Mouse (Mus musculus) midbrain, postnatal 0 days (tissue): ENCODE data around the gene Cadm1. TPM values are rescaled to one million over a fixed set of nuclear protein-coding genes. Genes with fewer than 3 reads are reported as not detected.
A peak's percentile ranks its signal among the peaks of the same experiment; 100 is the strongest.

ENCODE experiments used
- ATAC-seq: fragments of 200-750 bp; cut with Nextera tagmentation; 2 replicates; pipeline ENCODE4 v1.8.0; 2017; ENCODE audit warnings: moderate number of reproducible peaks, mild to moderate bottlenecking, moderate TSS enrichment, moderate library complexity; ENCODE audit not compliant: low FRiP score
- DNase-seq: peaks from one replicate; pipeline ENCODE4 v3.0.0-alpha.2; 2015; ENCODE audit warnings: low spot score
- H3K27ac ChIP-seq: fragments of 300-500 bp; sonication (generic); 2 replicates; pipeline ENCODE4 v1.5.1; 2014; ENCODE audit warnings: low read depth, mild to moderate bottlenecking, low read length, mixed read lengths
- H3K27me3 ChIP-seq: fragments of 300-500 bp; sonication (generic); 2 replicates; pipeline ENCODE4 v1.6.1; 2014; ENCODE audit warnings: low read length, control low read depth, mixed read lengths; ENCODE audit not compliant: insufficient read depth
- H3K36me3 ChIP-seq: fragments of 300-500 bp; sonication (generic); 2 replicates; pipeline ENCODE4 v1.6.1; 2014; ENCODE audit warnings: low read length, control low read depth, mixed read lengths; ENCODE audit not compliant: insufficient read depth
- H3K4me1 ChIP-seq: fragments of 300-500 bp; sonication (generic); 2 replicates; pipeline ENCODE4 v1.6.1; 2014; ENCODE audit warnings: mild to moderate bottlenecking, control low read depth, antibody characterized with exemption, low read length, mixed read lengths; ENCODE audit not compliant: insufficient read depth
- H3K4me2 ChIP-seq: fragments of 300-500 bp; sonication (generic); 2 replicates; pipeline ENCODE4 v1.6.1; 2014; ENCODE audit warnings: low read depth, mild to moderate bottlenecking, low read length, mixed read lengths; ENCODE audit not compliant: poor library complexity, severe bottlenecking
- H3K4me3 ChIP-seq: fragments of 300-500 bp; sonication (generic); 2 replicates; pipeline ENCODE4 v1.5.1; 2014; ENCODE audit warnings: low read depth, mild to moderate bottlenecking, low read length, moderate library complexity
- H3K9ac ChIP-seq: fragments of 300-500 bp; sonication (generic); replicated peaks from 2 replicates; pipeline ENCODE4 v1.6.1; 2014; ENCODE audit warnings: mild to moderate bottlenecking, low read length, moderate library complexity, mixed read lengths; ENCODE audit not compliant: poor library complexity, severe bottlenecking
- H3K9me3 ChIP-seq: fragments of 300-500 bp; sonication (generic); 2 replicates; pipeline ENCODE4 v1.6.1; 2016; ENCODE audit warnings: low read length, control low read depth
- CTCF ChIP-seq: IDR thresholded peaks from 2 replicates; pipeline ENCODE4 v1.5.1; 2016; ENCODE audit warnings: antibody characterized with exemption, mild to moderate bottlenecking
- WGBS: fragments of 180-500 bp; shearing (Covaris S2); extraction: QIAGEN DNeasy Blood & Tissue Kit; methylation state at CpG from one replicate; pipeline ENCODE4 v1.1.7; 2014; 5-methylcytosine and 5-hydroxymethylcytosine counted together
- polyA plus RNA-seq: library from polyadenylated mRNA; unstranded; fragments of >200 nt; fragmentation: Nextera tagmentation; extraction: Ambion mirVana; gene quantifications from 2 replicates; pipeline ENCODE4 v1.2.1, GENCODE M21; 2015
- total RNA-seq: library from RNA; depleted of rRNA; stranded (reverse); fragments of >200 nt; gene quantifications from 2 replicates; pipeline ENCODE4 v1.2.3, GENCODE M21; 2014

Gene Cadm1
- total and polyA plus RNA-seq, 2 experiments from 2014 or later, result 200 to 367 TPM

GRCm38 (mm10) chr9:47757798-47758197 lies 227.8 kb downstream of the Cadm1 start:
- no peaks in the 10 kb centered on the region for H3K36me3 ChIP-seq
- H3K4me1 ChIP-seq, result peaks cover 4% of the 10 kb centered on the region; the same call in 1 of the 2 replicates
- H3K27me3 ChIP-seq, result no peaks in the 10 kb centered on the region
- no peaks in the 10 kb centered on the region for H3K9me3 ChIP-seq
- no peak for ATAC-seq
- H3K27ac ChIP-seq, result no peak overlapping the region
- no peak for TF ChIP-seq CTCF
- DNase-seq, result no peak
- no peak overlapping the region for H3K9ac ChIP-seq
- 84% methylated on average over 2 of the region's 2 CpGs for WGBS
- H3K4me3 ChIP-seq, result no peak overlapping the region
- H3K4me2 ChIP-seq, result no peak overlapping the region

- Histone ChIP-seq H3K27ac (no peak overlapping the region), H3K4me1 (peaks cover 8% of the 10 kb centered on the region; the same call in 1 of the 2 replicates), H3K36me3 (no peaks in the 10 kb centered on the region), H3K4me2 (no peak overlapping the region), H3K27me3 (no peaks in the 10 kb centered on the region), H3K9ac (no peak overlapping the region), H3K9me3 (no peaks in the 10 kb centered on the region), H3K4me3 (no peak overlapping the region)
- no peak for ATAC-seq
- DNase-seq, result no peak
- TF ChIP-seq CTCF, result no peak
- WGBS, result 88% methylated on average over 3 of the region's 3 CpGs
These were observed 228.3 kb downstream of the Cadm1 start for GRCm38 (mm10) chr9:47758320-47758719.

DNA sequence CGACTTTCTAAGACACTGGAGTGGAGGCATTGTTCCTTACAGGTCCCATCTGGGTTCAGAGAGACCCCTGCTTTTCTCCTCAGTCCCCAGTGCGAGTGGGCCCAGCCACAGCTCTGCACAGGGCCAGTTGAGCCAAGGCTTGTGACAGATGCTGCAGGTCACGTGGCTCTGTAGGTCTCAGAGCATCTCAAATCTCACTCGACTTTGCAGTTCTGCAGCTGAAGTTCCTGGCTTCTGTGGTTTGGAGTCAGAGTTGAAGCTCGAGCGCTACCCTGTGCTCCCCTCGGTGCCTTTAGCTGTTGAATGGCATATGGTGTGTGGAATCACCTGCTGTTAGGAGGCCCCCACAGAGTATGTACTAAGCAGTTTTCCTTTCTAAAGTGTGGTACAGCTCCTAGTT lies 229.8 kb downstream of the Cadm1 start:
- TF ChIP-seq CTCF, result no peak
- DNase-seq (peak; percentile 61), ATAC-seq (no peak)
- Histone ChIP-seq H3K4me3 (no peak overlapping the region), H3K4me2 (no peak overlapping the region), H3K36me3 (no peaks in the 10 kb centered on the region), H3K27ac (no peak overlapping the region), H3K9ac (no peak overlapping the region), H3K4me1 (peaks cover 9% of the 10 kb centered on the region; the same call in 1 of the 2 replicates), H3K27me3 (no peaks in the 10 kb centered on the region), H3K9me3 (no peaks in the 10 kb centered on the region)
- WGBS, result 57% methylated on average over 7 of the region's 7 CpGs

DNA sequence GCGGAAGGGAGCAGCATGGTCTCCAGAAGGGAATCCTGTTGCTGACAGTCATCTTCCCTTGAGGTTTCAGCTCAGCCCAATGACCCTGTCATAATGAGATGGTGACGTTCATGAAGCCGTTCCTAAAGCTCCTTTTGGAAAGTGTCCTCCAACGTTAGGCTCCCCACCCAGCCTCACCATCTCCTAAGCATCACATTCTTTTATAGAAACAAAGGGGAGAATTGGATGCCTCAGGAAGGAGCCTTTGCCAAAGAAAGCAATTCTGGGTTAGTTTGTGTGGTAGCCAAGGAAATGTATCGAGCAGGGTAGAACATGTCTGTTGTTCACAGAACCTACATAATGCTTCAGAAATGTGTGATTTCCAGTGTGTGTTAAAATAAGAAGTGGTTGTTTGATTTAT lies 231.6 kb downstream of the Cadm1 start:
- Histone ChIP-seq H3K4me2 (no peak overlapping the region), H3K9ac (no peak overlapping the region), H3K27me3 (no peaks in the 10 kb centered on the region), H3K4me3 (no peak overlapping the region), H3K27ac (no peak overlapping the region), H3K36me3 (no peaks in the 10 kb centered on the region), H3K9me3 (no peaks in the 10 kb centered on the region), H3K4me1 (peaks cover 12% of the 10 kb centered on the region; the same call in 1 of the 2 replicates)
- no peak for ATAC-seq
- 57% methylated on average over 5 of the region's 5 CpGs for WGBS
- DNase-seq, result no peak
- TF ChIP-seq CTCF, result no peak

DNA sequence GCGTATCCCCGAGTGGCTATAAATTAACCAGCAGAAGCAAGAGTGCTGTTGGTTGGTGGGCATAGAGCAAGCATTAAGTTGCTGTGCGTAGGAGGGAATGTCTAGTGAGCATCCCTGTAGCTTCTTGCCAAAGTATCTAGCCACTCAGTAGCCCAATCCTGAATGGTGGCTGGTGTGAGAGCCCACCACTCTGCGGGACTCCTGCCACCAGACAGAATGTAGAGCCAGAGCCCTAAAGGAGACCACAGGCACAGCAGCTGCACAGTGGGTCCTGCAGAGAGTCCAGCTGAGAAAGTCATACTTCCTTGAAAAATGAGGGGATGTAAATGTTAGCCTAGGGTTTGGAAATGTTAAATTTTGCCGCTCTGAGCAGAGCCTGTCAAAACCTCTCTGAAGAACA lies 232.9 kb downstream of the Cadm1 start:
- Histone ChIP-seq H3K4me2 (no peak overlapping the region), H3K9me3 (no peaks in the 10 kb centered on the region), H3K27me3 (no peaks in the 10 kb centered on the region), H3K4me1 (peaks cover 12% of the 10 kb centered on the region; the same call in 1 of the 2 replicates), H3K9ac (no peak overlapping the region), H3K36me3 (no peaks in the 10 kb centered on the region), H3K27ac (no peak overlapping the region), H3K4me3 (no peak overlapping the region)
- no peak for DNase-seq
- WGBS, result 55% methylated on average over 5 of the region's 5 CpGs
- ATAC-seq, result no peak
- no peak for TF ChIP-seq CTCF

- Histone ChIP-seq H3K4me3 (no peak overlapping the region), H3K9me3 (no peaks in the 10 kb centered on the region), H3K27ac (no peak overlapping the region), H3K4me1 (peaks cover 12% of the 10 kb centered on the region; the same call in 1 of the 2 replicates), H3K4me2 (no peak overlapping the region), H3K36me3 (no peaks in the 10 kb centered on the region), H3K9ac (no peak overlapping the region), H3K27me3 (no peaks in the 10 kb centered on the region)
- DNase-seq, result no peak
- no peak for TF ChIP-seq CTCF
- ATAC-seq, result no peak
- 32% methylated on average over 5 of the region's 5 CpGs for WGBS
These were observed 234.9 kb downstream of the Cadm1 start for GRCm38 (mm10) chr9:47764920-47765319.
